Mouse (Mus musculus): ENCODE measurements at regions not wholly inside any gene's neighbourhood (a gene's known extent, or its start where the extent isn't known, plus 50 kb on each side); places are given as distances from the start of the nearest gene placed in this dataset.
"Not testable (repeated sequence)": the region's sequence is repeated elsewhere in the genome, so short reads cannot be mapped to it uniquely, and the experiment has no call there.

GRCm38 (mm10) chr13:85035903-85036302 lies 153.3 kb upstream of the Ccnh start:
- H3K4me3 ChIP-seq (replicated peaks) = no peak overlapping the region
- WGBS = 63% methylated on average over 2 of the region's 2 CpGs
- H3K27me3 ChIP-seq = no peaks in the 10 kb centered on the region
- H3K4me2 ChIP-seq = no peak overlapping the region
- no peaks in the 10 kb centered on the region for H3K4me1 ChIP-seq
- H3K27ac ChIP-seq = no peak overlapping the region
- no peak for ATAC-seq (replicated peaks; ENCODE audit: low FRiP score)
- H3K9ac ChIP-seq = no peak overlapping the region
- H3K9me3 ChIP-seq (replicated peaks) = no peaks in the 10 kb centered on the region; the same call in 1 of the 2 replicates
- H3K36me3 ChIP-seq = no peaks in the 10 kb centered on the region

GRCm38 (mm10) chr13:85036830-85037229 lies 152.4 kb upstream of the Ccnh start:
- 49% methylated on average over 1 of the region's 1 CpGs for WGBS
- Histone ChIP-seq H3K27ac (no peak overlapping the region), H3K9ac (no peak overlapping the region), H3K4me2 (no peak overlapping the region), H3K4me3 (replicated peaks) (no peak overlapping the region), H3K4me1 (no peaks in the 10 kb centered on the region), H3K9me3 (replicated peaks) (no peaks in the 10 kb centered on the region; the same call in 1 of the 2 replicates), H3K27me3 (no peaks in the 10 kb centered on the region), H3K36me3 (no peaks in the 10 kb centered on the region)
- ATAC-seq (replicated peaks; ENCODE audit: low FRiP score) = no peak

- H3K27me3 ChIP-seq = no peaks in the 10 kb centered on the region
- H3K4me3 ChIP-seq (replicated peaks) = no peak overlapping the region
- H3K9me3 ChIP-seq (replicated peaks) = no peaks in the 10 kb centered on the region
- H3K36me3 ChIP-seq = no peaks in the 10 kb centered on the region
- ATAC-seq (replicated peaks; ENCODE audit: low FRiP score) = no peak
- 70% methylated on average over 6 of the region's 6 CpGs for WGBS
- H3K4me1 ChIP-seq = no peaks in the 10 kb centered on the region
- H3K9ac ChIP-seq = no peak overlapping the region
- no peak overlapping the region for H3K27ac ChIP-seq
- H3K4me2 ChIP-seq = no peak overlapping the region
Measured at GRCm38 (mm10) chr13:85066585-85067550, 122.3 kb upstream of the Ccnh start.

GRCm38 (mm10) chr13:85067551-85068283 lies 121.5 kb upstream of the Ccnh start:
- 75% methylated on average over 5 of the region's 5 CpGs for WGBS

GRCm38 (mm10) chr13:85068403-85068802 lies 120.8 kb upstream of the Ccnh start:
- 78% methylated on average over 3 of the region's 3 CpGs for WGBS
- no peaks in the 10 kb centered on the region for H3K4me1 ChIP-seq
- no peaks in the 10 kb centered on the region for H3K27me3 ChIP-seq
- no peak overlapping the region for H3K4me3 ChIP-seq (replicated peaks)
- H3K9me3 ChIP-seq (replicated peaks) = no peaks in the 10 kb centered on the region
- no peaks in the 10 kb centered on the region for H3K36me3 ChIP-seq
- no peak overlapping the region for H3K9ac ChIP-seq
- no peak overlapping the region for H3K27ac ChIP-seq
- no peak for ATAC-seq (replicated peaks; ENCODE audit: low FRiP score)
- no peak overlapping the region for H3K4me2 ChIP-seq

More at GRCm38 (mm10) chr13:85067551-85068283, 121.5 kb upstream of the Ccnh start:
- Histone ChIP-seq H3K27me3 (no peaks in the 10 kb centered on the region), H3K36me3 (no peaks in the 10 kb centered on the region), H3K9ac (no peak overlapping the region), H3K4me1 (no peaks in the 10 kb centered on the region), H3K27ac (no peak overlapping the region), H3K4me2 (no peak overlapping the region), H3K4me3 (replicated peaks) (no peak overlapping the region), H3K9me3 (replicated peaks) (no peaks in the 10 kb centered on the region)
- ATAC-seq (replicated peaks; ENCODE audit: low FRiP score) = no peak

GRCm38 (mm10) chr13:85083335-85083734 lies 105.9 kb upstream of the Ccnh start:
- Histone ChIP-seq H3K4me3 (replicated peaks) (no peak overlapping the region), H3K4me1 (no peaks in the 10 kb centered on the region), H3K36me3 (no peaks in the 10 kb centered on the region), H3K27ac (no peak overlapping the region), H3K27me3 (no peaks in the 10 kb centered on the region), H3K9me3 (replicated peaks) (no peaks in the 10 kb centered on the region), H3K9ac (no peak overlapping the region), H3K4me2 (no peak overlapping the region)
- ATAC-seq (replicated peaks; ENCODE audit: low FRiP score) = no peak
- WGBS = 83% methylated on average over 5 of the region's 5 CpGs

GRCm38 (mm10) chr13:85083742-85084141 lies 105.5 kb upstream of the Ccnh start:
- no peaks in the 10 kb centered on the region for H3K9me3 ChIP-seq (replicated peaks)
- no peaks in the 10 kb centered on the region for H3K4me1 ChIP-seq
- H3K4me3 ChIP-seq (replicated peaks) = no peak overlapping the region
- ATAC-seq (replicated peaks; ENCODE audit: low FRiP score) = no peak
- H3K9ac ChIP-seq = no peak overlapping the region
- H3K36me3 ChIP-seq = no peaks in the 10 kb centered on the region
- no peak overlapping the region for H3K27ac ChIP-seq
- H3K4me2 ChIP-seq = no peak overlapping the region
- no peaks in the 10 kb centered on the region for H3K27me3 ChIP-seq

GRCm38 (mm10) chr13:85096174-85096573 lies 93.0 kb upstream of the Ccnh start:
- Histone ChIP-seq H3K27ac (no peak overlapping the region), H3K36me3 (no peaks in the 10 kb centered on the region), H3K9me3 (replicated peaks) (peaks cover 8% of the 10 kb centered on the region), H3K4me2 (no peak overlapping the region), H3K4me3 (replicated peaks) (no peak overlapping the region), H3K9ac (no peak overlapping the region), H3K27me3 (no peaks in the 10 kb centered on the region), H3K4me1 (no peaks in the 10 kb centered on the region)
- ATAC-seq (replicated peaks; ENCODE audit: low FRiP score) = no peak
- WGBS = 90% methylated on average over 7 of the region's 7 CpGs

- Histone ChIP-seq H3K9me3 (replicated peaks) (no peaks in the 10 kb centered on the region), H3K4me3 (replicated peaks) (no peak overlapping the region), H3K27me3 (no peaks in the 10 kb centered on the region), H3K36me3 (no peaks in the 10 kb centered on the region), H3K9ac (no peak overlapping the region), H3K27ac (no peak overlapping the region), H3K4me1 (no peaks in the 10 kb centered on the region), H3K4me2 (no peak overlapping the region)
- 89% methylated on average over 2 of the region's 2 CpGs for whole genome bisulfite sequencing
- no peak for ATAC-seq (replicated peaks; ENCODE audit: low FRiP score)
Measured at GRCm38 (mm10) chr13:85123309-85123708, 65.9 kb upstream of the Ccnh start.

- H3K4me2 ChIP-seq; H3K36me3 ChIP-seq; H3K4me1 ChIP-seq; H3K9me3 ChIP-seq (replicated peaks); H3K27me3 ChIP-seq; H3K4me3 ChIP-seq (replicated peaks); H3K27ac ChIP-seq; H3K9ac ChIP-seq: not testable (repeated sequence)
- 87% methylated on average over 18 of the region's 18 CpGs for WGBS
- ATAC-seq (replicated peaks; ENCODE audit: low FRiP score) = peak; percentile 100
Measured at GRCm38 (mm10) chr13:85126573-85127547, 62.3 kb upstream of the Ccnh start.

- H3K4me2 ChIP-seq = no peak overlapping the region
Measured at GRCm38 (mm10) chr13:85127548-85127925, 61.7 kb upstream of the Ccnh start.

More at GRCm38 (mm10) chr13:85127548-85127925, 61.7 kb upstream of the Ccnh start:
- Histone ChIP-seq H3K27ac (no peak overlapping the region), H3K4me3 (replicated peaks) (no peak overlapping the region), H3K36me3 (no peaks in the 10 kb centered on the region), H3K27me3 (no peaks in the 10 kb centered on the region), H3K4me1 (no peaks in the 10 kb centered on the region), H3K9ac (no peak overlapping the region), H3K9me3 (replicated peaks) (no peaks in the 10 kb centered on the region)
- WGBS = 82% methylated on average over 1 of the region's 1 CpGs
- ATAC-seq (replicated peaks; ENCODE audit: low FRiP score) = no peak
